Mouse (Mus musculus) G1E-ER4 (cell line): ENCODE data around the gene Rtf1. TPM values are rescaled to one million over a fixed set of nuclear protein-coding genes. Genes with fewer than 3 reads are reported as not detected.

Experiments
- GATA1 ChIP-seq: IDR thresholded peaks from one replicate; pipeline ENCODE4 v1.8.0; 2012; ENCODE audit warnings: low read length, inconsistent platforms
- polyA plus RNA-seq: library from polyadenylated mRNA; stranded (reverse); fragments of >175 nt; gene quantifications from 2 replicates; pipeline ENCODE4 v1.2.3, GENCODE M21; 2012

Gene Rtf1
- polyA plus RNA-seq: 48.9 and 72.7 TPM in 2 replicates

DNA sequence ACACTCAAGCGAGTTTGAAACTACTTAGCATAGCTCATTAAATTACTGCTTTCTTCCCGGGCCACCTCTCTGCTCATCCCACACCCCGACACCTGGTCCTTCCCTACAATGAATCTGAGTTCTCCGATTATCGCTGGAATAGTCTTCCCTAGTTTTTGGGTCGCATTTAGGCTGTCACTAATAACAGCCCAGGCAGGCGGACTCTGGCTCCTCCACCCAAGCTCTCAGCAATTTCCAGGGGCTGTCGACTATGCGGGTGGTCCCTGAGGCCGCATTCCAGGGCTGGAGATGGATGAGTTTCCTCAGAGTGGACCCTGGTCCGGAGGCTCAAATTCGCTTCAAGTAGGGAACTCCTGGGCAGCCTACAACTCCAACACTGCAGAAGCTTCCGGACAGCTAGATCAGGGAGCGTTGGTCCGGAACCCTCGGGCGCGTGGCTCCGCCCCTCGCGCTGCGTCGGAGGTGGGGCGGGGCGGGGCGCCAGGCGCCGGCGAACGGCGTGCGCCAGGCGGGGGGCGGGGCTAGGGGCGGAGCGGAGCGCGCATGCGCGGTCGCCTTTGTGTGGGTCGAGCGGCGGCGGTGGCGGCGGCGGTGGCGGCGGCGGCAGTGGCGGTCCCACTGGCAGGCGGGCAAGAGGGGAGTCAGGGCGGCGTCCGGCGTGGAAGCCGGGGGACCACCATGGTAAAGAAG is at the start of gene Rtf1:
Gene Rtf1 (plus strand): TSS at position 544 of the 690 bp plus-strand sequence.
- TF ChIP-seq GATA1: no peak

DNA sequence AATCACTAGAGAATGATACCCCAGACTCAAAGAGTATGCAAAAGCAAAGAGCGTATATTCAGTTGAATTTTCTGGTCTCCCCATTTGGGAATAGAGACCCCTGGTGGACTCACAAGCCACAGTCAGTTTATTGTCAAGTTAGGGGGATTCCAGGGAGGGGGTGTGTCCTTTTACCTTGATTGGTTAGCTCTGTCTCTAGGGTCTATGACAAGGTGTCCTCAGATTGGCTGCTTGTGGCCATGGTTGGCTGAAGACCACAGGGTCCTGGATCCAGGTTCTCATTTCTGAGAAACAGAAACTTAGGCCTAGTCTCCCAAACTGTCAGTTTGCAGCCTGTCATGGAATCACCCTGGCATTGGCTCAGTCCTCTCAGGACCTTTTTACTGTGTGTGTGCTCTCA is 38.1 kb upstream of the Rtf1 start:
- TF ChIP-seq GATA1: no peak

- TF ChIP-seq GATA1: no peak
Measured at GRCm38 (mm10) chr2:119641214-119641912, 33.5 kb upstream of the Rtf1 start.

- TF ChIP-seq GATA1: no peak
Measured at GRCm38 (mm10) chr2:119644254-119644653, 30.6 kb upstream of the Rtf1 start.

DNA sequence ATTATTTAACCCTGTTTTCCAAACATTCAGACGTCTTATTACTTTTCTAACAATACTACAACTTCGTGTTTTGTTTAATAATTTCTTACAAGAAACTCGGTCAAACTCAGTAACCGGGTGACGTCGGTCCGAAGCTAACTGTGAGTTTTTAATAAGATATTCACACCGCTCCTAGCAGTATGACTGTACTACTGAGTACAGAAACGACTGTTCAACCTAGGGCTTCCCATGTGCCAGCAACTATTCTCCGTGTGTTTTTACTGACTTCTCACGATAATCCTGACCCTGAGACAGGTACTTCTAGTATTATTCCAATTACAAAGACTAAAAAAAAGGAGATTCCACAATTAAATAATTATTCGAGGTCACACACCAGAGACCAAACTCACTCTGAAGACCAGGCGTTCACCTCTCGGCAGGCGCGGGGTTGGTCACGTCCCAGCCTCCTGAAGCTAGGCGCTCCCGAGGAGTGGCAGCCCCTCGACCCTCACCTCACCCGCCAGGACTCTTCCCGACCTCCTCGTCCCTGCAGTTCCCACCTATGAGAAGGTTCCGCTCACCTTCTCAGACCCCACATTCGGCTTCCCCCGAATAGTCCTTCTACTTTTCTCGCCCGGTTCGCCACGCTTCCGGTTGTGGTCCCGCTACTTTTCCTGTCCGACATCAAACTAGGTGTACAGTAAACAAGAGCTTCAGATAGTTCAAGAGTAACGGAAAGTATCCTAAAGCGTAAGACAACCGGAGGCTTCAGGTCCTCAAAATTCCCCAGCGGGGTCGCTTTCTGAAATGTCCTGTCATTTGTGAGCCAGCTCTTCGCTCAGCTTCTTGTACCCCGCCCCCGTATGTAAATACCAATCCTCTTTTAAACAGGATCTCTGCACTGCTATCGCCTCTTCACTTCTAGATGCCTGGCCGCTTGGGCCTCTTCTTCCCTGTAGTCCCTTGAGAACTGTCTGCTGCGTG is 12.4 kb upstream of the Rtf1 start, which contains the start of gene Ndufaf1:
Gene Ndufaf1 (minus strand): TSS at position 608 of the 963 bp plus-strand sequence.
- no peak for TF ChIP-seq GATA1

- TF ChIP-seq GATA1: no peak
Measured at GRCm38 (mm10) chr2:119669010-119669409, 5.9 kb upstream of the Rtf1 start.

- no peak for TF ChIP-seq GATA1
Measured at GRCm38 (mm10) chr2:119675215-119675784, 432 bp downstream of the Rtf1 start.

DNA sequence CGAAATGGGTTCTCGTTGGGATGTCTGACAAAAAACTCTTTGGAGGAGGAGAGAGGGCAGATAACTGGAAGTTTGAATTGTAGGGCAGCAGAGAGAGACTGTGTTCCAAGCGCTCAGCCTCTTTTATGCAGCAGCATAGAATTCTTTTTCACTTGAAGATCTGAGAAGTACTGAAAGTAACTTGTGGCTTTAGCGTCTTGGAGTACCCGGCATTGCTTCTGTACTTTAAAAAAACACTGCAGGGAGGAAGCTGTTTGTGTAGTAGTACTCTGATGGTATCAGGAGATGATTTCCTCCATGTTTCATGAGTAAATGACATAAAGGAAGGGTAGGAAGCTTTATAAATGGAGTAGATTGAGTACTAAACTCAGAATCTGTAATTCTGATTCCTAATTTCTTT is 963 bp downstream of the Rtf1 start:
- no peak for TF ChIP-seq GATA1

- no peak for TF ChIP-seq GATA1
Measured at GRCm38 (mm10) chr2:119683706-119684105, 8.8 kb downstream of the Rtf1 start.

DNA sequence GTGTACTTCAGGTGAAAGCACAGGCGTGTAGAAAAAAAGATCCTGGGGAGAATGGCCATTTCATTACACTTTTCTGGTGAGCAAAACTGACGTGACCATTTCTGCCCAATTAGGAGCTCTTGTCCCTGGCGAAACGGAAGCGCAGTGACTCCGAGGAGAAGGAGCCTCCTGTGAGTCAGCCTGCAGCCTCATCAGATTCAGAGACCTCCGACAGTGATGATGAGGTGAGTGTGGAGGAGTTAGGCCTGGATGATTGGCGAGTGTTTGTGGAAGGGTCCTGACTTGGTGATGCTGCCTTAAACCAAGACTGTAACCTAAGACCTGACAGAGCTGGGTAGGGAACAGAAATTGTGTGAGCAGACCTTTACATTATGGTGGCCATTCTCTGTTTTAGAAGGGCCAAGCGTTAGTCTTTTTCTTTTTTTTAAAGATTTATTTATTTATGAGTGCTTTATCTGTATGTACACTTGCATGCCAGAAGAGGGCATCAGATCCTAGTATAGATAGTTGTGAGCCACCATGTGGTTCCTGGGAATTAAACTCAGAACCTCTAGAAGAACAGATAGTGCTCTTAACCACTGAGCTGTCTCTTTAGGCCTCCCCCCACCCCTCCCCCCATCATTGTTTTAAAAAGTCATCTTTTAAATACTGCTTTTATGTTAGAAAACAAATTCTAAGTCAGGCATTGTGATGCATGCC is 17.3 kb downstream of the Rtf1 start:
- no peak for TF ChIP-seq GATA1

DNA sequence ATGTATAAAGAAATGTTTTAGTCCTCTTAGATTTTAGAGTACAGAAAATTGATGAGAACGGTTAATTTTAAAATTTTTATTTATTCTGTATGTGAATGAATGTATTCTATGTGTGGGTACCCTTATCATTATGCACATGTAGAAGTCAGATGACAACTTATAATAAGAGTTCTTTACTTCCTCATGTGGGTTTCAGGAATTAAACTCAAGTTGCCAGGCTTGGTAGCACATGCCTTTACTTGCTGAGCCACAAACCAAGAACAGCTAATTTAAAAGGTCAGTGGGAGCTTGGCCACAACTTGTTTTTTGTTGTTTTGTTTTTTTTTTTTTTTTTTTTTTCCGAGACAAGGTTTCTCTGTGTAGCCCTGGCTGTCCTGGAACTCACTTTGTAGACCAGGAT is 20.0 kb downstream of the Rtf1 start:
- no peak for TF ChIP-seq GATA1

- no peak for TF ChIP-seq GATA1
Measured at GRCm38 (mm10) chr2:119696111-119696510, 21.2 kb downstream of the Rtf1 start.

GRCm38 (mm10) chr2:119698472-119698871 is 23.6 kb downstream of the Rtf1 start:
- no peak for TF ChIP-seq GATA1

- TF ChIP-seq GATA1: no peak
Measured at GRCm38 (mm10) chr2:119699962-119700361, 25.1 kb downstream of the Rtf1 start.

GRCm38 (mm10) chr2:119703171-119703570 is 28.3 kb downstream of the Rtf1 start:
- TF ChIP-seq GATA1: no peak

- no peak for TF ChIP-seq GATA1
Measured at GRCm38 (mm10) chr2:119707676-119708075, 32.8 kb downstream of the Rtf1 start.
